Mouse (Mus musculus): ENCODE results near the gene Me1. TPM values are rescaled to one million over a fixed set of nuclear protein-coding genes. Genes with fewer than 3 reads are reported as not detected.

Gene Me1
- polyA plus RNA-seq, 2 experiments = 21.1 to 23.5 TPM

DNA sequence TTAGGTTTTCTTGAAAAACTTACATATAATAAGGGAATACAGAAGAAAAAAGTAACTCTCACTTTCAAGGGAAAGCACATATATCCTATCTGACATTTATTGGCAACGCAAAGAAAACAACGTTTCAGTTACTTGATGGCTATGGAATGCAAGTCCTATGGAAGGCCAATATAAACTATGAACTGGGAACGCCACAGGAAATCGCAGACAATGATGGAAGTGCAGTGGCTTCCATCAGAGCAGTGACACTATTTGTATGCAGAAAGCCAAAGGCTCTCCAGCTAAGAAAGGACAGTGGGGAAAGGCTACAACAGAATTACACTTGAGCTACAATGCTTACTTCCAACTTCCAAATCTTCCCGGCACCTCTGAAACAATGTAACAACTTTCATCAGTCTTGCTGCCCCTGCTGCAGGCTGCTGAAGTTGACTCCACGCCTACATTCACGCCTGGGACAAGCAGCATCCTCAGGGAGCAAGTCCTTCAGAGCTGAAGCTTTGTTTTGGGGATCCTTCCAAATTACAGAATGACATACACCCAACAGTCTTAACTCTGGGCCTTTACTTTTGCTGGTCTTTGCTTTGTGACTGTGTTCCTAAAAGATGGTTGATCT is 28.5 kb downstream of the Me1 start:
- ATAC-seq (ENCODE audit: low FRiP score, low read depth) (no peak), DNase-seq (ENCODE audit: low spot score) (no peak)
- H3K36me3 ChIP-seq (ENCODE audit: control insufficient read depth, insufficient read depth, low read length) = no peaks in the 10 kb centered on the region
- 0 out of 2 replicates have a peak, but pooled peaks cover under 1% of the 10 kb centered on the region for H3K4me1 ChIP-seq (ENCODE audit: control insufficient read depth, insufficient read depth, low read length)
- H3K4me3 ChIP-seq (replicated peaks; ENCODE audit: low read length) = no peak overlapping the region
- no peak overlapping the region for H3K27ac ChIP-seq (replicated peaks; ENCODE audit: low read depth, low read length)
- H3K9ac ChIP-seq (ENCODE audit: low read depth, low read length, severe bottlenecking) = no peak overlapping the region
- WGBS = 84% methylated on average over 7 of the region's 7 CpGs
- no peaks in the 10 kb centered on the region for H3K9me3 ChIP-seq (ENCODE audit: control insufficient read depth, low read length)
- no peaks in the 10 kb centered on the region for H3K27me3 ChIP-seq (ENCODE audit: control insufficient read depth, insufficient read depth, low read length)
- no peak for TF ChIP-seq POLR2A (IDR thresholded peaks at IDR 0.05; ENCODE audit: borderline replicate concordance, extremely low read depth, insufficient read depth, insufficient read length)
- H3K4me2 ChIP-seq (replicated peaks; ENCODE audit: low read depth, low read length, severe bottlenecking) = no peak overlapping the region

DNA sequence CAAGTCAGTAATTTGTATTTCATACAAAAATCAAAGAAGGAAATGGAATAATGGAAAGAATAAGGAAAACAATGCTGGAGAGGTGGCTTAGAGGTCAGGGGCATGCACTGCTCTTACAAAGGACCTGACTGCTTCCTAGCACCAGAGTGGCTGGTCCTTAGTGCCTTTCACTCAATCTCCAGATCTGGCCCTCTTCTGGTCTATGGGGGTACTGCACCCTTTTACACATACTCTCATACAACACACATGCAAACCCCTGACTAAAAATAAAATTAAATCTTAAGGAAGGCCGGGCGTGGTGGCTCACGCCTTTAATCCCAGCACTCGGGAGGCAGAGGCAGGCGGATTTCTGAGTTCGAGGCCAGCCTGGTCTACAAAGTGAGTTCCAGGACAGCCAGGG is 34.1 kb downstream of the Me1 start:
- Histone ChIP-seq H3K9ac (ENCODE audit: low read depth, low read length, severe bottlenecking) (no peak overlapping the region), H3K27ac (replicated peaks; ENCODE audit: low read depth, low read length) (no peak overlapping the region), H3K27me3 (ENCODE audit: control insufficient read depth, insufficient read depth, low read length) (no peaks in the 10 kb centered on the region), H3K4me2 (replicated peaks; ENCODE audit: low read depth, low read length, severe bottlenecking) (no peak overlapping the region), H3K4me3 (replicated peaks; ENCODE audit: low read length) (no peak overlapping the region), H3K4me1 (ENCODE audit: control insufficient read depth, insufficient read depth, low read length) (peaks cover 6% of the 10 kb centered on the region; the same call in 1 of the 2 replicates), H3K9me3 (ENCODE audit: control insufficient read depth, low read length) (no peaks in the 10 kb centered on the region), H3K36me3 (ENCODE audit: control insufficient read depth, insufficient read depth, low read length) (no peaks in the 10 kb centered on the region)
- TF ChIP-seq POLR2A (IDR thresholded peaks at IDR 0.05; ENCODE audit: borderline replicate concordance, extremely low read depth, insufficient read depth, insufficient read length) = no peak
- DNase-seq (ENCODE audit: low spot score) = no peak
- no peak for ATAC-seq (ENCODE audit: low FRiP score, low read depth)
- WGBS = 96% methylated on average over 6 of the region's 6 CpGs

DNA sequence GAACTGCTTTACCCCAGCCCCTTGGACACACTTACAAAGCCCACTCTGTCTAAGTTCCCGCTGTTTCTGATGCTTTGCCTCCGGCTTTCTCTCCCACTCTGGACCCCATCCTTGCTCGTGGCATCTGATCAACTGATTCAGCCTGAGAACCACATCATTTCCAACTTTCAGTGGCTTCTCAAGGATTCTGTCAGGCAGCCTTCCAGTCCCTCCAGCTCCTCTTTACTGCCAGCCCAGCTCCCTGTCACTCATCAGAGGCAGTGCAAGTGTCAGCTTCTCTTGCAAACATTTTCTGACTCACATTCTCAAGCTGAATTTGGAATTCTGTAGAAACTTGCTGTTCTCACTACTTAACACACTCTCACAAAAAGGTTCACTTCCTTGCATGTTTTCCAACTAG is 34.5 kb downstream of the Me1 start:
- TF ChIP-seq POLR2A (IDR thresholded peaks at IDR 0.05; ENCODE audit: borderline replicate concordance, extremely low read depth, insufficient read depth, insufficient read length) = no peak
- WGBS = 96% methylated on average over 3 of the region's 3 CpGs

DNA sequence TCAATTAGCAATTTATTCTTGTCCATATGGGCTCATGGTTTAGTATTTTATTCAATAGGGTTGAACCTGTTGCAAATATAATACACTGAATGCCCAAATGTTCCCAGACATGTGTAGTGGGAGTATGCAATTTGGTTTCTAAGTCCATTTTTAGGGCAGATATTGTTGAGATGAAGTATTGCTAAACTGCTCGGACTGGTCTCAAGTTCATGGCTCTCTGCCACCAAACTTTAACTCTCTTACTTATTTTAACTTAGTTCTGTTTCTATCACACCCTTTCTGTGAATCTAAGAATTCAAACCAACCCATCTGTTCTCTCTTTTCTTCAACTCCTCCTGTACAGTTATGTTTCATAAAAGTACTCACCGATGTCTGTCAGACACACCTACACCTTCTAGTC is 35.4 kb downstream of the Me1 start:
- Histone ChIP-seq H3K4me2 (replicated peaks; ENCODE audit: low read depth, low read length, severe bottlenecking) (no peak overlapping the region), H3K4me3 (replicated peaks; ENCODE audit: low read length) (no peak overlapping the region), H3K9ac (ENCODE audit: low read depth, low read length, severe bottlenecking) (no peak overlapping the region), H3K27ac (replicated peaks; ENCODE audit: low read depth, low read length) (no peak overlapping the region), H3K9me3 (ENCODE audit: control insufficient read depth, low read length) (no peaks in the 10 kb centered on the region), H3K36me3 (ENCODE audit: control insufficient read depth, insufficient read depth, low read length) (no peaks in the 10 kb centered on the region), H3K27me3 (ENCODE audit: control insufficient read depth, insufficient read depth, low read length) (no peaks in the 10 kb centered on the region), H3K4me1 (ENCODE audit: control insufficient read depth, insufficient read depth, low read length) (peaks cover 6% of the 10 kb centered on the region; the same call in 1 of the 2 replicates)
- DNase-seq (ENCODE audit: low spot score) (no peak), ATAC-seq (ENCODE audit: low FRiP score, low read depth) (no peak)
- TF ChIP-seq POLR2A (IDR thresholded peaks at IDR 0.05; ENCODE audit: borderline replicate concordance, extremely low read depth, insufficient read depth, insufficient read length) = no peak
- WGBS = 82% methylated on average over 2 of the region's 2 CpGs

More for the DNA sequence above, 34.5 kb downstream of the Me1 start:
- no peaks in the 10 kb centered on the region for H3K27me3 ChIP-seq (ENCODE audit: control insufficient read depth, insufficient read depth, low read length)
- DNase-seq (ENCODE audit: low spot score) = no peak
- no peaks in the 10 kb centered on the region for H3K9me3 ChIP-seq (ENCODE audit: control insufficient read depth, low read length)
- no peak overlapping the region for H3K9ac ChIP-seq (ENCODE audit: low read depth, low read length, severe bottlenecking)
- no peaks in the 10 kb centered on the region for H3K36me3 ChIP-seq (ENCODE audit: control insufficient read depth, insufficient read depth, low read length)
- ATAC-seq (ENCODE audit: low FRiP score, low read depth) = no peak
- H3K4me2 ChIP-seq (replicated peaks; ENCODE audit: low read depth, low read length, severe bottlenecking) = no peak overlapping the region
- no peak overlapping the region for H3K4me3 ChIP-seq (replicated peaks; ENCODE audit: low read length)
- H3K4me1 ChIP-seq (ENCODE audit: control insufficient read depth, insufficient read depth, low read length) = peaks cover 6% of the 10 kb centered on the region; the same call in 1 of the 2 replicates
- H3K27ac ChIP-seq (replicated peaks; ENCODE audit: low read depth, low read length) = no peak overlapping the region

DNA sequence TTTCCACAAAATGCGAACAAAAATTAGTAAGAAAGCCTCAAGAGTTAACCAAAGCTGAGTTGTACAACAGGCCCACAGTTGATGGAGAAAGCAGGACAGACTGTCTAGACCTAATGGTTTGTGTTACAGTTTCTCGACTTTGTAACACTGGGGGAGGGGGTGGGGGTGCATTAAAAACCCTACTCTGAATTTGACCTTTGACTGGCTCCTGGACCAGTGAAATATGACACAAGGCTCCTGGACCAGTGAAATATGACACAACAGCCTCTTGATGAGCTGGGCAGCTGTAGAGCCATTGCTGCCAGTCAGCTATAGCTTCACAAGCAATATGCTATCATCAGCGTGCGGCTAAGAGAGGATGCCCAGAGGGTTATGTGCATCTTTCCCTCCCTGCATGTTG is 37.4 kb downstream of the Me1 start:
- ATAC-seq (ENCODE audit: low FRiP score, low read depth) (peak; percentile 60; the same call in 1 of the 2 replicates), DNase-seq (ENCODE audit: low spot score) (no peak)
- Histone ChIP-seq H3K9ac (ENCODE audit: low read depth, low read length, severe bottlenecking) (no peak overlapping the region), H3K9me3 (ENCODE audit: control insufficient read depth, low read length) (no peaks in the 10 kb centered on the region), H3K27ac (replicated peaks; ENCODE audit: low read depth, low read length) (no peak overlapping the region), H3K27me3 (ENCODE audit: control insufficient read depth, insufficient read depth, low read length) (no peaks in the 10 kb centered on the region), H3K36me3 (ENCODE audit: control insufficient read depth, insufficient read depth, low read length) (no peaks in the 10 kb centered on the region), H3K4me2 (replicated peaks; ENCODE audit: low read depth, low read length, severe bottlenecking) (no peak overlapping the region), H3K4me3 (replicated peaks; ENCODE audit: low read length) (no peak overlapping the region), H3K4me1 (ENCODE audit: control insufficient read depth, insufficient read depth, low read length) (peaks cover 6% of the 10 kb centered on the region; the same call in 1 of the 2 replicates)
- no peak for TF ChIP-seq POLR2A (IDR thresholded peaks at IDR 0.05; ENCODE audit: borderline replicate concordance, extremely low read depth, insufficient read depth, insufficient read length)
- WGBS = 62% methylated on average over 4 of the region's 4 CpGs

Measured in limb, embryonic 14.5 days (tissue).